Mouse (Mus musculus) kidney, adult 2 months (tissue): ENCODE measurements around the gene Magt1.
"Not testable (repeated sequence)": the region's sequence is repeated elsewhere in the genome, so short reads cannot be mapped to it uniquely, and the experiment has no call there.

ENCODE experiments used
- CTCF ChIP-seq: fragments of 200-500 bp; conservative IDR thresholded peaks from 2 replicates; pipeline ENCODE4 v1.5.1; 2011; ENCODE audit warnings: low read depth, mild to moderate bottlenecking, control low read depth, low read length, moderate library complexity, mixed read lengths; ENCODE audit not compliant: insufficient read depth, insufficient read length
- POLR2A ChIP-seq: fragments of 200-500 bp; IDR thresholded peaks from one replicate; pipeline ENCODE4 v1.6.1; 2011; ENCODE audit warnings: low read depth, low read length, control low read depth

GRCm38 (mm10) chrX:105922986-105923385, 88.7 kb downstream of the Magt1 start:
- TF ChIP-seq CTCF, POLR2A: not testable (repeated sequence)
